Mouse (Mus musculus): Measurements from ENCODE around the gene Cfl1. TPM values are rescaled to one million over a fixed set of nuclear protein-coding genes. Genes with fewer than 3 reads are reported as not detected.
A peak's percentile ranks its signal among the peaks of the same experiment; 100 is the strongest.
"Not testable (repeated sequence)": the region's sequence is repeated elsewhere in the genome, so short reads cannot be mapped to it uniquely, and the experiment has no call there.

The Cfl1 gene
- total and polyA plus RNA-seq, 3 experiments = 160 to 194 (median 169) TPM

DNA sequence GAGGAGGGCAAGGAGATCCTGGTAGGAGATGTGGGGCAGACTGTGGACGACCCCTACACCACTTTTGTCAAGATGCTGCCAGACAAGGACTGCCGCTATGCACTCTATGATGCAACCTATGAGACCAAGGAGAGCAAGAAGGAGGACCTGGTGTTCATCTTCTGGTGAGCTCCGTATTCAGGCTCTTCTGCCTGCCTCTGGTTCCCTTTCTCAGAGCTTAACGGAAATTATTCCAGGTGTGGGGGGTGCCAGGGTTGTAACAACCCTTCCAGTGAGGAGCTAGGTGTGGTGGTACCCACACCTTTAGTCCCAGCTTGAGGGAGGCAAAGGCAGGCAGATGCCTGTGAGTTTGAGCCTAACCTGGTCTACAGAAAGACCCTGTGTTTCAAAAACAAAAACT lies 2.4 kb downstream of the Cfl1 start:
- H3K27me3 ChIP-seq (ENCODE audit: control insufficient read depth, insufficient read depth, low read length) = no peaks in the 10 kb centered on the region
- H3K4me1 ChIP-seq (ENCODE audit: control insufficient read depth, insufficient read depth, low read length) = no peaks in the 10 kb centered on the region; the same call in 1 of the 2 replicates
- TF ChIP-seq POLR2A (IDR thresholded peaks at IDR 0.05; ENCODE audit: insufficient read depth, low read depth, low read length) = no peak
- no peak for TF ChIP-seq CTCF (IDR thresholded peaks at IDR 0.05)
- no peak for TF ChIP-seq EP300 (IDR thresholded peaks at IDR 0.05; ENCODE audit: insufficient read depth, low read depth, low read length)
- intact Hi-C loops (cut with DNase I) = no loop called here
- no peak overlapping the region for H3K9ac ChIP-seq (ENCODE audit: low read depth, low read length)
- 0 out of 2 replicates have a peak, but pooled peaks cover 5% of the 10 kb centered on the region for H3K79me2 ChIP-seq (replicated peaks; ENCODE audit: control insufficient read depth, insufficient read depth, low read length)
- H3K27ac ChIP-seq = no peak overlapping the region
- no peak overlapping the region for H3K4me3 ChIP-seq
- peak in 1 of 2 experiments; percentile 18 for DNase-seq
- WGBS = 58% methylated on average over 4 of the region's 4 CpGs
- H3K36me3 ChIP-seq (ENCODE audit: control insufficient read depth, insufficient read depth, low read length) = peaks cover 14% of the 10 kb centered on the region

DNA sequence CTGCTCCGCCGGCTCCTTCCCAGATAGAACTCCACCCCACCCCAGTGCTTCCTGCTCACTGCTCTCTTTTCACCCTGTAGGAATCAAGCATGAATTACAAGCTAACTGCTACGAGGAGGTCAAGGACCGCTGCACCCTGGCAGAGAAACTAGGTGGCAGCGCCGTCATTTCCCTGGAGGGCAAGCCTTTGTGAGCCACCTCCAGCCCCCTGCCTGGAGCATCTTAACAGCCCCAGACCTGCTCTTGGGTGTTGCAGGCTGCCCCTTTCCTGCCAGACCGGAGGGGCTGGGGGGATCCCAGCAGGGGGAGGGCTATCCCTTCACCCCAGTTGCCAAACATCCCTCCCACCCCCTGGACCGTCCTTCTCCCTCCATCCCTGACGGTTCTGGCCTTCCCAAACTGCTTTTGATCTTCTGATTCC lies 3.1 kb downstream of the Cfl1 start:
- H3K27me3 ChIP-seq (ENCODE audit: control insufficient read depth, insufficient read depth, low read length); H3K9ac ChIP-seq (ENCODE audit: low read depth, low read length); H3K27ac ChIP-seq; H3K4me1 ChIP-seq (ENCODE audit: control insufficient read depth, insufficient read depth, low read length); H3K4me3 ChIP-seq; H3K79me2 ChIP-seq (replicated peaks; ENCODE audit: control insufficient read depth, insufficient read depth, low read length); intact Hi-C loops (cut with DNase I): not testable (repeated sequence)
- WGBS = 46% methylated on average over 9 of the region's 9 CpGs
- H3K36me3 ChIP-seq (ENCODE audit: control insufficient read depth, insufficient read depth, low read length) = peaks cover 14% of the 10 kb centered on the region
- DNase-seq = peak in 1 of 2 experiments; percentile 20

DNA sequence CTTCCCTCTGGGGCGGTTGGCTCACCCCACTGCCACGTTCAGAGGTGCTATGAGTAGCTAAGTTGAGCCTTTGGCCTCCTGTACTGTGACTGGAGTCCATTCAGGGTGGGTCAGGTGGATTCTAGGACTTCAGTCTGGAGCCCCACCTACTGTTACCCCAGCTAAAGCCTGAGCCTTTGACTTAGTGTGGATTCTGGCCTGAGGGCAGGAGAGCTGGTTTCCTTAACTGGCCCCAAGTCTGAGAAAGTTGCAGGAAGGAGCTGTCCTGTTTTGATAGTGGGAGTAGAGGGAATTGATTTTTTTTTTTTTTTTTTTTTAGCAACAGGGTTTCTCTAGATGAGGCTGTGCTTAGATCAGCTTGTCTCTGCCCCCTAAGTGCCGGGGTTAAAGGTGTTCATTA lies 4.1 kb downstream of the Cfl1 start:
- H3K36me3 ChIP-seq (ENCODE audit: control insufficient read depth, insufficient read depth, low read length) = peaks cover 14% of the 10 kb centered on the region
- no peak overlapping the region for H3K27ac ChIP-seq
- no peak for TF ChIP-seq POLR2A (IDR thresholded peaks at IDR 0.05; ENCODE audit: insufficient read depth, low read depth, low read length)
- TF ChIP-seq EP300 (IDR thresholded peaks at IDR 0.05; ENCODE audit: insufficient read depth, low read depth, low read length) = no peak
- TF ChIP-seq CTCF (IDR thresholded peaks at IDR 0.05) = no peak
- no peaks in the 10 kb centered on the region for H3K27me3 ChIP-seq (ENCODE audit: control insufficient read depth, insufficient read depth, low read length)
- DNase-seq = no peak
- intact Hi-C loops (cut with DNase I) = no loop called here
- H3K4me1 ChIP-seq (ENCODE audit: control insufficient read depth, insufficient read depth, low read length) = no peaks in the 10 kb centered on the region
- 77% methylated on average over 3 of the region's 3 CpGs for WGBS
- H3K9ac ChIP-seq (ENCODE audit: low read depth, low read length) = no peak overlapping the region
- no peak overlapping the region for H3K4me3 ChIP-seq
- 0 out of 2 replicates have a peak, but pooled peaks cover 5% of the 10 kb centered on the region for H3K79me2 ChIP-seq (replicated peaks; ENCODE audit: control insufficient read depth, insufficient read depth, low read length)

DNA sequence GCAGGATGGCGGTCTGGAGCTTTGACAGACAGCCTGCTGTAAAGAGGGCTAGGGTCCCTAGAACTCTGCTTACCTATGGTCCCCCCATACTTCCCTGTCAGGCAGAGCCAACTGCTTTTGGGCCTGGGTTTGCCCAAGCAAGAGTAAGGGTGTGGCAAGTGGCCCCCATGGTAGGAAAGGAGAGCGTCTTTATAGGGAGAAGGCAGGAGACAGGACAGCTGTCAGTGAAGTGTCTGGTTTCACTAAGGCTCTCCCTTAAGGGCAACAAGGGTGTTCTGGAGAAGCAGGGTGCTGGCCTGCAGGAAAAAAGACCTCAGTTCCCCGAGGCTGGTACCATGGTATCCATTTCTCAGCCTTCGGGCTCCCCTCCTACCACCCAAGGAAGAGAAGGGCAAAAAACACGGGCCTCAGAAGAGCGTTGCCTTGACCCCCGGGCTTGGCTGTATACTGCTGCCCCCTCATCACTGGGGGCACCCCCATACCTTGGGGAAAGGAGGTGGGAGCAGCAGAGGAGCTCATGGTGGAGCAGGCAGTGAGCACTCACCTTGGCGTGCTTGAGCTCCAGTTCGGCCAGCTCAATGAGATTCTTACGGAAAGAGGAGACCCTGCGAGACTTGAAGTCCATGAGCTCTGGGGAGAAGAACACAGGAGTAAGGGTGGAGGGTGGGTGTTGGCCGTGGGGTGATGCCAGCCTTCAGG lies 5.2 kb downstream of the Cfl1 start:
- Histone ChIP-seq H3K36me3 (ENCODE audit: control insufficient read depth, insufficient read depth, low read length) (peaks cover 14% of the 10 kb centered on the region), H3K27ac (no peak overlapping the region), H3K4me3 (no peak overlapping the region), H3K79me2 (replicated peaks; ENCODE audit: control insufficient read depth, insufficient read depth, low read length) (0 out of 2 replicates have a peak, but pooled peaks cover 5% of the 10 kb centered on the region), H3K4me1 (ENCODE audit: control insufficient read depth, insufficient read depth, low read length) (no peaks in the 10 kb centered on the region), H3K9ac (ENCODE audit: low read depth, low read length) (no peak overlapping the region), H3K27me3 (ENCODE audit: control insufficient read depth, insufficient read depth, low read length) (no peaks in the 10 kb centered on the region)
- TF ChIP-seq POLR2A (IDR thresholded peaks at IDR 0.05; ENCODE audit: insufficient read depth, low read depth, low read length) (no peak), EP300 (IDR thresholded peaks at IDR 0.05; ENCODE audit: insufficient read depth, low read depth, low read length) (no peak), CTCF (IDR thresholded peaks at IDR 0.05) (no peak)
- DNase-seq = no peak
- intact Hi-C loops (cut with DNase I) = no loop called here
- WGBS = 79% methylated on average over 12 of the region's 12 CpGs

DNA sequence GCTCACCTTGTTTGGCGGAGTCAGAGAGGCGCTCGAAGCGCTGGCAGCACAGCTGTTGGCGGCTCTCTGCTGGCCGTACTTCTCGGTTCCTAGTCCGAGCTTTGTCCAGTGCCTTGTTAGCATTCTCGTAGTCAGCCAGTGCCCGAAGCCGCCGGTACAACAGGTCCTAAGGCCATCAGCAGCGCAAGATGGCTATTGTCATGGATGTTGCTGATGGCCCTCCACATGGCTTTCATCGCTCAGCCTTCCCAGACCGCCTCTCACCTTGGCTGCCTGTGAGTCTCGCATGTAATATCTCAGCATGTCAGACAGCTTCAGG lies 5.8 kb downstream of the Cfl1 start:
- Histone ChIP-seq H3K4me3 (no peak overlapping the region), H3K79me2 (replicated peaks; ENCODE audit: control insufficient read depth, insufficient read depth, low read length) (0 out of 2 replicates have a peak, but pooled peaks cover 5% of the 10 kb centered on the region), H3K27ac (no peak overlapping the region), H3K27me3 (ENCODE audit: control insufficient read depth, insufficient read depth, low read length) (no peaks in the 10 kb centered on the region), H3K36me3 (ENCODE audit: control insufficient read depth, insufficient read depth, low read length) (peaks cover 14% of the 10 kb centered on the region), H3K4me1 (ENCODE audit: control insufficient read depth, insufficient read depth, low read length) (no peaks in the 10 kb centered on the region), H3K9ac (ENCODE audit: low read depth, low read length) (no peak overlapping the region)
- intact Hi-C loops (cut with DNase I) = no loop called here
- TF ChIP-seq CTCF (IDR thresholded peaks at IDR 0.05) = no peak
- no peak for TF ChIP-seq POLR2A (IDR thresholded peaks at IDR 0.05; ENCODE audit: insufficient read depth, low read depth, low read length)
- TF ChIP-seq EP300 (IDR thresholded peaks at IDR 0.05; ENCODE audit: insufficient read depth, low read depth, low read length) = no peak
- DNase-seq = peak in 1 of 2 experiments; percentile 21
- WGBS = 83% methylated on average over 16 of the region's 16 CpGs

DNA sequence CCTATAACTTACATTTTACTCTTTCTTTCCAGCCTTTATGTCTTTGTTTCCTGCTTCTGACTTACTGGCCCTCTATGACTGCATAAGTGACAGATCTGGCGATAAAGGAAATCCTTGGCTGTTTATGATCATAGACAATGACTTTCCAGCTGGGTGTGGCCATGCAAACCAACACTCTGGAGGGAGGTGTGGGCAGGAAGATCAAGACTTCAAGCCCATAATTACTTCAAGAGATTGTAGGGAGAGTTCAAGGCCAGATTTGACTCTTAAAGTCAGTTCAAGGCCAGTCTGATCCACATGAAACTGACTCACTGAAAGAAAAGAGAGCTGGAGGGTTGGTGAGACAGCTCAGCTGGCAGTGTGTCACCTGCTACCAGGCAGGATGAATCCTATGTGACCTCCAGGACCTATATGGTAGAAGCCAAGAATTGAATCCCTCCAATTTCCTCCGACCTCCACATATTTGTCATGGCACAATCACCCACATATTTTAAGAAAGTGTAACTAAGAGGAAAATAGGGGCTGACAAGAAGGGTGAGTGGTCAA lies 10.1 kb downstream of the Cfl1 start:
- H3K27ac ChIP-seq = no peak overlapping the region
- no peaks in the 10 kb centered on the region for H3K79me2 ChIP-seq (replicated peaks; ENCODE audit: control insufficient read depth, insufficient read depth, low read length)
- no peak overlapping the region for H3K4me3 ChIP-seq
- WGBS = 61% methylated on average over 2 of the region's 2 CpGs
- no peaks in the 10 kb centered on the region for H3K4me1 ChIP-seq (ENCODE audit: control insufficient read depth, insufficient read depth, low read length)
- no peaks in the 10 kb centered on the region for H3K27me3 ChIP-seq (ENCODE audit: control insufficient read depth, insufficient read depth, low read length)
- H3K9ac ChIP-seq (ENCODE audit: low read depth, low read length) = no peak overlapping the region
- DNase-seq = no peak
- TF ChIP-seq POLR2A (IDR thresholded peaks at IDR 0.05; ENCODE audit: insufficient read depth, low read depth, low read length) (no peak), EP300 (IDR thresholded peaks at IDR 0.05; ENCODE audit: insufficient read depth, low read depth, low read length) (no peak)
- no peaks in the 10 kb centered on the region for H3K36me3 ChIP-seq (ENCODE audit: control insufficient read depth, insufficient read depth, low read length)
- intact Hi-C loops (cut with DNase I) = no loop called here

All from heart, adult 2 months (tissue).